Mouse (Mus musculus) liver, embryonic 12.5 days (tissue): Measurements from ENCODE around the gene Lhfp. TPM values are rescaled to one million over a fixed set of nuclear protein-coding genes. Genes with fewer than 3 reads are reported as not detected.

ENCODE experiments used
- ATAC-seq: fragments of 200-750 bp; cut with Nextera tagmentation; 2 replicates; pipeline ENCODE4 v1.8.0; 2017; ENCODE audit warnings: moderate number of reproducible peaks, mild to moderate bottlenecking, moderate library complexity
- H3K27ac ChIP-seq: fragments of 300-500 bp; sonication (generic); 2 replicates; pipeline ENCODE4 v1.5.1; 2016; ENCODE audit warnings: mild to moderate bottlenecking
- H3K27me3 ChIP-seq: fragments of 300-500 bp; sonication (generic); replicated peaks from 2 replicates; pipeline ENCODE4 v1.6.1; 2016; ENCODE audit warnings: mild to moderate bottlenecking, moderate library complexity
- H3K36me3 ChIP-seq: fragments of 300-500 bp; sonication (generic); 2 replicates; pipeline ENCODE4 v1.6.1; 2016; ENCODE audit warnings: mild to moderate bottlenecking, moderate library complexity
- H3K4me1 ChIP-seq: fragments of 300-500 bp; sonication (generic); 2 replicates; pipeline ENCODE4 v1.6.1; 2016
- H3K4me2 ChIP-seq: fragments of 300-500 bp; sonication (generic); 2 replicates; pipeline ENCODE4 v1.6.1; 2016; ENCODE audit warnings: mild to moderate bottlenecking, moderate library complexity
- H3K4me3 ChIP-seq: fragments of 300-500 bp; sonication (generic); 2 replicates; pipeline ENCODE4 v1.5.1; 2016; ENCODE audit warnings: mild to moderate bottlenecking, moderate library complexity
- H3K9ac ChIP-seq: fragments of 300-500 bp; sonication (generic); 2 replicates; pipeline ENCODE4 v1.6.1; 2016; ENCODE audit warnings: mild to moderate bottlenecking, moderate library complexity
- H3K9me3 ChIP-seq: fragments of 300-500 bp; sonication (generic); replicated peaks from 2 replicates; pipeline ENCODE4 v1.6.1; 2016; ENCODE audit warnings: mild to moderate bottlenecking, moderate library complexity
- WGBS: fragments of 180-500 bp; shearing (Covaris S2); methylation state at CpG from one replicate; pipeline ENCODE4 v1.1.7; 2016; ENCODE audit not compliant: insufficient replicate concordance; 5-methylcytosine and 5-hydroxymethylcytosine counted together
- polyA plus RNA-seq: library from polyadenylated mRNA; unstranded; fragments of >200 nt; fragmentation: Nextera tagmentation; extraction: Ambion mirVana; gene quantifications from 2 replicates; pipeline ENCODE4 v1.2.1, GENCODE M21; 2016

Lhfp gene
- polyA plus RNA-seq, 1 experiment from 2014 or later, result 6.3 TPM

- 69% methylated on average over 7 of the region's 7 CpGs for WGBS
- H3K27ac ChIP-seq, result no peak overlapping the region
- no peaks in the 10 kb centered on the region for H3K36me3 ChIP-seq
- H3K4me3 ChIP-seq, result no peak overlapping the region
- H3K4me2 ChIP-seq, result no peak overlapping the region
- ATAC-seq, result no peak
- peaks cover 43% of the 10 kb centered on the region for H3K27me3 ChIP-seq
- H3K4me1 ChIP-seq, result peaks cover 3% of the 10 kb centered on the region
- no peaks in the 10 kb centered on the region for H3K9me3 ChIP-seq
- no peak overlapping the region for H3K9ac ChIP-seq
Observed at GRCm38 (mm10) chr3:53044238-53044637, 2.9 kb downstream of the Lhfp start.

- peaks cover 41% of the 10 kb centered on the region for H3K27me3 ChIP-seq
- no peaks in the 10 kb centered on the region for H3K9me3 ChIP-seq
- no peak overlapping the region for H3K4me3 ChIP-seq
- H3K9ac ChIP-seq, result no peak overlapping the region
- peaks cover 3% of the 10 kb centered on the region for H3K4me1 ChIP-seq
- no peak for ATAC-seq
- WGBS, result 68% methylated on average over 11 of the region's 11 CpGs
- H3K27ac ChIP-seq, result no peak overlapping the region
- no peaks in the 10 kb centered on the region for H3K36me3 ChIP-seq
- H3K4me2 ChIP-seq, result no peak overlapping the region
Observed at GRCm38 (mm10) chr3:53044682-53045299, 3.5 kb downstream of the Lhfp start.

- no peak overlapping the region for H3K4me3 ChIP-seq
- no peak overlapping the region for H3K4me2 ChIP-seq
- no peak for ATAC-seq
- peaks cover 32% of the 10 kb centered on the region for H3K27me3 ChIP-seq
- no peaks in the 10 kb centered on the region for H3K36me3 ChIP-seq
- H3K4me1 ChIP-seq, result peaks cover 3% of the 10 kb centered on the region
- 55% methylated on average over 4 of the region's 4 CpGs for WGBS
- H3K27ac ChIP-seq, result no peak overlapping the region
- no peaks in the 10 kb centered on the region for H3K9me3 ChIP-seq
- H3K9ac ChIP-seq, result no peak overlapping the region
Observed at GRCm38 (mm10) chr3:53045697-53046096, 4.4 kb downstream of the Lhfp start.

- Histone ChIP-seq H3K27ac (no peak overlapping the region), H3K9me3 (no peaks in the 10 kb centered on the region), H3K27me3 (peaks cover 25% of the 10 kb centered on the region), H3K4me3 (no peak overlapping the region), H3K4me1 (peaks cover under 1% of the 10 kb centered on the region; the same call in 1 of the 2 replicates), H3K4me2 (no peak overlapping the region), H3K9ac (no peak overlapping the region), H3K36me3 (no peaks in the 10 kb centered on the region)
- ATAC-seq, result no peak
- WGBS, result 62% methylated on average over 6 of the region's 6 CpGs
Observed at GRCm38 (mm10) chr3:53046371-53046770, 5.0 kb downstream of the Lhfp start.

- 67% methylated on average over 8 of the region's 8 CpGs for WGBS
- no peak for ATAC-seq
- no peak overlapping the region for H3K4me3 ChIP-seq
Observed at GRCm38 (mm10) chr3:53052385-53052784, 11.1 kb downstream of the Lhfp start.

GRCm38 (mm10) chr3:53056430-53056829 lies 15.1 kb downstream of the Lhfp start:
- WGBS, result 72% methylated on average over 10 of the region's 10 CpGs
- H3K36me3 ChIP-seq, result no peaks in the 10 kb centered on the region
- no peaks in the 10 kb centered on the region for H3K4me1 ChIP-seq
- no peaks in the 10 kb centered on the region for H3K27me3 ChIP-seq
- no peak overlapping the region for H3K9ac ChIP-seq
- no peak overlapping the region for H3K27ac ChIP-seq
- no peak overlapping the region for H3K4me2 ChIP-seq
- H3K4me3 ChIP-seq, result no peak overlapping the region
- H3K9me3 ChIP-seq, result no peaks in the 10 kb centered on the region
- ATAC-seq, result no peak

More at GRCm38 (mm10) chr3:53052385-53052784, 11.1 kb downstream of the Lhfp start:
- Histone ChIP-seq H3K36me3 (no peaks in the 10 kb centered on the region), H3K4me1 (no peaks in the 10 kb centered on the region), H3K9me3 (no peaks in the 10 kb centered on the region), H3K9ac (no peak overlapping the region), H3K27me3 (no peaks in the 10 kb centered on the region), H3K4me2 (no peak overlapping the region), H3K27ac (no peak overlapping the region)

- H3K4me1 ChIP-seq, result no peaks in the 10 kb centered on the region
- H3K4me2 ChIP-seq, result no peak overlapping the region
- WGBS, result 70% methylated on average over 2 of the region's 2 CpGs
- no peaks in the 10 kb centered on the region for H3K27me3 ChIP-seq
- H3K36me3 ChIP-seq, result no peaks in the 10 kb centered on the region
- H3K9me3 ChIP-seq, result no peaks in the 10 kb centered on the region
- H3K4me3 ChIP-seq, result no peak overlapping the region
- H3K9ac ChIP-seq, result no peak overlapping the region
- ATAC-seq, result no peak
- H3K27ac ChIP-seq, result no peak overlapping the region
Observed at GRCm38 (mm10) chr3:53059959-53060358, 18.6 kb downstream of the Lhfp start.

GRCm38 (mm10) chr3:53063423-53064147 lies 22.3 kb downstream of the Lhfp start:
- H3K36me3 ChIP-seq, result no peaks in the 10 kb centered on the region
- H3K9me3 ChIP-seq, result no peaks in the 10 kb centered on the region
- no peaks in the 10 kb centered on the region for H3K4me1 ChIP-seq
- no peak overlapping the region for H3K4me3 ChIP-seq
- ATAC-seq, result no peak
- 50% methylated on average over 13 of the region's 13 CpGs for WGBS
- no peak overlapping the region for H3K4me2 ChIP-seq
- H3K27me3 ChIP-seq, result no peaks in the 10 kb centered on the region
- no peak overlapping the region for H3K27ac ChIP-seq
- H3K9ac ChIP-seq, result no peak overlapping the region

- no peaks in the 10 kb centered on the region for H3K27me3 ChIP-seq
- no peak for ATAC-seq
- H3K27ac ChIP-seq, result no peak overlapping the region
- 75% methylated on average over 13 of the region's 13 CpGs for WGBS
- no peak overlapping the region for H3K4me2 ChIP-seq
- no peaks in the 10 kb centered on the region for H3K36me3 ChIP-seq
- H3K4me1 ChIP-seq, result no peaks in the 10 kb centered on the region
- no peak overlapping the region for H3K9ac ChIP-seq
- no peak overlapping the region for H3K4me3 ChIP-seq
- no peaks in the 10 kb centered on the region for H3K9me3 ChIP-seq
Observed at GRCm38 (mm10) chr3:53065267-53066094, 24.2 kb downstream of the Lhfp start.

- no peaks in the 10 kb centered on the region for H3K27me3 ChIP-seq
- no peaks in the 10 kb centered on the region for H3K4me1 ChIP-seq
- ATAC-seq, result no peak
- H3K27ac ChIP-seq, result no peak overlapping the region
- 68% methylated on average over 4 of the region's 4 CpGs for WGBS
- no peak overlapping the region for H3K4me3 ChIP-seq
- H3K36me3 ChIP-seq, result no peaks in the 10 kb centered on the region
- no peaks in the 10 kb centered on the region for H3K9me3 ChIP-seq
- H3K4me2 ChIP-seq, result no peak overlapping the region
- H3K9ac ChIP-seq, result no peak overlapping the region
Observed at GRCm38 (mm10) chr3:53066095-53066372, 24.7 kb downstream of the Lhfp start.

- H3K9me3 ChIP-seq, result no peaks in the 10 kb centered on the region
- no peaks in the 10 kb centered on the region for H3K36me3 ChIP-seq
- WGBS, result 75% methylated on average over 5 of the region's 5 CpGs
- H3K9ac ChIP-seq, result no peak overlapping the region
- no peaks in the 10 kb centered on the region for H3K4me1 ChIP-seq
- no peak overlapping the region for H3K4me2 ChIP-seq
- no peaks in the 10 kb centered on the region for H3K27me3 ChIP-seq
- ATAC-seq, result no peak
- no peak overlapping the region for H3K27ac ChIP-seq
- H3K4me3 ChIP-seq, result no peak overlapping the region
Observed at GRCm38 (mm10) chr3:53068399-53068798, 27.1 kb downstream of the Lhfp start.

GRCm38 (mm10) chr3:53074264-53074663 lies 32.9 kb downstream of the Lhfp start:
- 72% methylated on average over 4 of the region's 4 CpGs for WGBS
- Histone ChIP-seq H3K4me3 (no peak overlapping the region), H3K27ac (no peak overlapping the region), H3K4me2 (no peak overlapping the region), H3K9me3 (no peaks in the 10 kb centered on the region), H3K4me1 (no peaks in the 10 kb centered on the region), H3K9ac (no peak overlapping the region), H3K36me3 (no peaks in the 10 kb centered on the region), H3K27me3 (no peaks in the 10 kb centered on the region)
- ATAC-seq, result no peak
